Mouse (Mus musculus) heart, postnatal 0 days (tissue): Measurements from ENCODE around the gene Lrrc23. TPM values are rescaled to one million over a fixed set of nuclear protein-coding genes. Genes with fewer than 3 reads are reported as not detected.

Source experiments
- ATAC-seq: fragments of 200-750 bp; cut with Nextera tagmentation; 2 replicates; pipeline ENCODE4 v1.8.0; 2017; ENCODE audit warnings: low read depth, moderate number of reproducible peaks, moderate library complexity; ENCODE audit not compliant: insufficient read depth
- DNase-seq: peaks from one replicate; pipeline ENCODE4 v3.0.0-alpha.2; 2016; ENCODE audit warnings: low spot score
- H3K27ac ChIP-seq: fragments of 300-500 bp; sonication (generic); 2 replicates; pipeline ENCODE4 v1.5.1; 2014; ENCODE audit warnings: low read depth, mild to moderate bottlenecking
- H3K27me3 ChIP-seq: fragments of 300-500 bp; sonication (generic); 2 replicates; pipeline ENCODE4 v1.6.1; 2014; ENCODE audit warnings: low read length, mixed read lengths; ENCODE audit not compliant: control insufficient read depth, insufficient read depth
- H3K36me3 ChIP-seq: fragments of 300-500 bp; sonication (generic); replicated peaks from 2 replicates; pipeline ENCODE4 v1.6.1; 2014; ENCODE audit warnings: low read length, mixed read lengths; ENCODE audit not compliant: control insufficient read depth, insufficient read depth
- H3K4me1 ChIP-seq: fragments of 300-500 bp; sonication (generic); 2 replicates; pipeline ENCODE4 v1.6.1; 2014; ENCODE audit warnings: antibody characterized with exemption; ENCODE audit not compliant: control insufficient read depth, insufficient read depth
- H3K4me2 ChIP-seq: fragments of 300-500 bp; sonication (generic); 2 replicates; pipeline ENCODE4 v1.6.1; 2014; ENCODE audit warnings: low read depth, mild to moderate bottlenecking, low read length, moderate library complexity
- H3K4me3 ChIP-seq: fragments of 300-500 bp; sonication (generic); 2 replicates; pipeline ENCODE4 v1.5.1; 2014; ENCODE audit warnings: low read depth, low read length
- H3K9ac ChIP-seq: fragments of 300-500 bp; sonication (generic); replicated peaks from 2 replicates; pipeline ENCODE4 v1.6.1; 2014; ENCODE audit warnings: low read depth, low read length, mixed read lengths
- H3K9me3 ChIP-seq: fragments of 300-500 bp; sonication (generic); replicated peaks from 2 replicates; pipeline ENCODE4 v1.6.1; 2016; ENCODE audit warnings: low read length; ENCODE audit not compliant: control insufficient read depth
- CTCF ChIP-seq: IDR thresholded peaks from 2 replicates; pipeline ENCODE4 v1.5.1; 2016; ENCODE audit warnings: antibody characterized with exemption, control low read depth, low read depth
- EP300 ChIP-seq: IDR thresholded peaks from 2 replicates; pipeline ENCODE4 v1.6.1; 2016; ENCODE audit warnings: antibody characterized with exemption, low read depth
- WGBS: fragments of 180-500 bp; shearing (Covaris S2); extraction: QIAGEN DNeasy Blood & Tissue Kit; methylation state at CpG from one replicate; pipeline ENCODE4 v1.1.7; 2014; 5-methylcytosine and 5-hydroxymethylcytosine counted together
- polyA plus RNA-seq: library from polyadenylated mRNA; unstranded; fragments of >200 nt; fragmentation: Nextera tagmentation; extraction: Ambion mirVana; gene quantifications from 2 replicates; pipeline ENCODE4 v1.2.1, GENCODE M21; 2015
- total RNA-seq: library from RNA; depleted of rRNA; stranded (reverse); fragments of >200 nt; gene quantifications from 2 replicates; pipeline ENCODE4 v1.2.3, GENCODE M21; 2014; ENCODE audit warnings: low replicate concordance

The Lrrc23 gene
- total and polyA plus RNA-seq, 2 experiments from 2014 or later: not detected

GRCm38 (mm10) chr6:124770013-124770412, 9.5 kb downstream of the Lrrc23 start:
- Histone ChIP-seq H3K4me1 (peaks cover 7% of the 10 kb centered on the region; the same call in 1 of the 2 replicates), H3K4me2 (peak overlapping the region; percentile 86), H3K27ac (no peak overlapping the region), H3K4me3 (0 out of 2 replicates have a peak overlapping the region, but pooled peaks have one; percentile 50), H3K36me3 (no peaks in the 10 kb centered on the region), H3K9ac (0 out of 2 replicates have a peak overlapping the region, but pooled peaks have one; percentile 37), H3K27me3 (0 out of 2 replicates have a peak, but pooled peaks cover 7% of the 10 kb centered on the region), H3K9me3 (no peaks in the 10 kb centered on the region)
- DNase-seq (no peak), ATAC-seq (no peak)
- TF ChIP-seq EP300 (no peak), CTCF (no peak)
- 26% methylated on average over 7 of the region's 7 CpGs for WGBS

- peak; percentile 38 for DNase-seq
- peak within 1 kb of the TSS; percentile 37 for H3K9ac ChIP-seq
- no peaks in the 10 kb centered on the region for H3K9me3 ChIP-seq
- H3K4me3 ChIP-seq: peak within 1 kb of the TSS; percentile 50
- no peaks in the 10 kb centered on the region for H3K36me3 ChIP-seq
- peak within 1 kb of the TSS; percentile 86 for H3K4me2 ChIP-seq
- 1% methylated on average over 43 of the region's 54 CpGs for WGBS
- 0 out of 2 replicates have a peak, but pooled peaks cover 7% of the 10 kb centered on the region for H3K27me3 ChIP-seq
- H3K4me1 ChIP-seq: peaks cover 7% of the 10 kb centered on the region; the same call in 1 of the 2 replicates
- no peak for TF ChIP-seq CTCF
- TF ChIP-seq EP300: no peak
- peak; percentile 83 for ATAC-seq
- no peak within 1 kb of the TSS for H3K27ac ChIP-seq
Observed at GRCm38 (mm10) chr6:124769101-124769765, 10.3 kb downstream of the Lrrc23 start, which contains the start of gene Eno2. Eno2 (minus strand) TSS chr6:124769673.

GRCm38 (mm10) chr6:124768704-124769044, 10.9 kb downstream of the Lrrc23 start:
- Histone ChIP-seq H3K9ac (no peak overlapping the region), H3K27me3 (0 out of 2 replicates have a peak, but pooled peaks cover 7% of the 10 kb centered on the region), H3K36me3 (no peaks in the 10 kb centered on the region), H3K9me3 (no peaks in the 10 kb centered on the region), H3K4me2 (peak overlapping the region; percentile 86), H3K4me1 (peaks cover 7% of the 10 kb centered on the region; the same call in 1 of the 2 replicates), H3K27ac (no peak overlapping the region), H3K4me3 (peak overlapping the region; percentile 50)
- no peak for TF ChIP-seq CTCF
- no peak for TF ChIP-seq EP300
- ATAC-seq (no peak), DNase-seq (peak; percentile 3)
- 13% methylated on average over 9 of the region's 9 CpGs for WGBS

GRCm38 (mm10) chr6:124767920-124768703, 11.4 kb downstream of the Lrrc23 start:
- H3K36me3 ChIP-seq: no peaks in the 10 kb centered on the region
- 0 out of 2 replicates have a peak, but pooled peaks cover 7% of the 10 kb centered on the region for H3K27me3 ChIP-seq
- H3K4me3 ChIP-seq: 0 out of 2 replicates have a peak overlapping the region, but pooled peaks have one; percentile 50
- WGBS: 41% methylated on average over 19 of the region's 19 CpGs
- DNase-seq: peak; percentile 4
- H3K9ac ChIP-seq: no peak overlapping the region
- H3K27ac ChIP-seq: no peak overlapping the region
- peaks cover 7% of the 10 kb centered on the region; the same call in 1 of the 2 replicates for H3K4me1 ChIP-seq
- peak overlapping the region; percentile 86 for H3K4me2 ChIP-seq
- no peak for ATAC-seq
- TF ChIP-seq EP300 (no peak), CTCF (no peak)
- H3K9me3 ChIP-seq: no peaks in the 10 kb centered on the region

- Histone ChIP-seq H3K4me2 (no peak overlapping the region), H3K9ac (no peak overlapping the region), H3K4me3 (no peak overlapping the region), H3K36me3 (no peaks in the 10 kb centered on the region), H3K27me3 (0 out of 2 replicates have a peak, but pooled peaks cover 7% of the 10 kb centered on the region), H3K27ac (no peak overlapping the region), H3K4me1 (peaks cover 7% of the 10 kb centered on the region; the same call in 1 of the 2 replicates), H3K9me3 (no peaks in the 10 kb centered on the region)
- no peak for ATAC-seq
- 71% methylated on average over 4 of the region's 4 CpGs for WGBS
- no peak for TF ChIP-seq CTCF
- TF ChIP-seq EP300: no peak
- DNase-seq: peak; percentile 4
Observed at GRCm38 (mm10) chr6:124767536-124767919, 12.0 kb downstream of the Lrrc23 start.
